In genomic region chr1:86499903-86500302, GRCm38 (mm10) we compare ENCODE assay signal across 7 mouse cellular contexts. TPM values are rescaled to one million over a fixed set of nuclear protein-coding genes. Genes with fewer than 3 reads are reported as not detected.
DNase-seq lines count a peak whose midpoint lies in the region; ATAC-seq lines count a peak whose summit lies in the region.

No protein-coding gene starts in this region.

- no peaks in the 10 kb centered on the region for H3K36me3 ChIP-seq in neural tube, embryonic 11.5 days (ENCODE audit: control insufficient read depth, insufficient read depth, low read length)
- H3K36me3 ChIP-seq in forebrain, embryonic 11.5 days (ENCODE audit: control insufficient read depth, insufficient read depth, low read length), result no peaks in the 10 kb centered on the region

- no peaks in the 10 kb centered on the region for H3K9me3 ChIP-seq in neural tube, embryonic 11.5 days (ENCODE audit: control insufficient read depth, low read length)
- no peaks in the 10 kb centered on the region for H3K9me3 ChIP-seq in forebrain, embryonic 11.5 days (ENCODE audit: control insufficient read depth, low read length)

- H3K4me1 ChIP-seq in neural tube, embryonic 11.5 days (ENCODE audit: control insufficient read depth, insufficient read depth, low read length), result peaks cover 24% of the 10 kb centered on the region
- H3K4me1 ChIP-seq in forebrain, embryonic 11.5 days (replicated peaks; ENCODE audit: control insufficient read depth, insufficient read depth, low read length), result peaks cover 20% of the 10 kb centered on the region

- no peak overlapping the region for H3K27ac ChIP-seq in neural tube, embryonic 11.5 days (ENCODE audit: low read depth, low read length)
- no peak overlapping the region for H3K27ac ChIP-seq in forebrain, embryonic 11.5 days (ENCODE audit: low read depth, low read length)

- WGBS in neural tube, embryonic 11.5 days, result 55% methylated on average over 3 of the region's 3 CpGs
- WGBS in forebrain, embryonic 11.5 days, result 49% methylated on average over 3 of the region's 3 CpGs

- H3K9ac ChIP-seq in neural tube, embryonic 11.5 days (ENCODE audit: low read length), result no peak overlapping the region
- H3K9ac ChIP-seq in forebrain, embryonic 11.5 days (ENCODE audit: low read length), result no peak overlapping the region

- no peaks in the 10 kb centered on the region for H3K27me3 ChIP-seq in neural tube, embryonic 11.5 days (ENCODE audit: control insufficient read depth, insufficient read depth, low read length)
- no peaks in the 10 kb centered on the region for H3K27me3 ChIP-seq in forebrain, embryonic 11.5 days (ENCODE audit: control insufficient read depth, insufficient read depth, low read length)

- ATAC-seq in neural tube, embryonic 11.5 days (ENCODE audit: insufficient read depth, low FRiP score, low TSS enrichment), result no peak
- ATAC-seq in forebrain, embryonic 11.5 days (replicated peaks; ENCODE audit: low FRiP score), result no peak

- H3K4me2 ChIP-seq in neural tube, embryonic 11.5 days (ENCODE audit: low read depth), result no peak overlapping the region
- H3K4me2 ChIP-seq in forebrain, embryonic 11.5 days (ENCODE audit: low read depth, low read length, severe bottlenecking), result no peak overlapping the region

- H3K4me3 ChIP-seq in neural tube, embryonic 11.5 days (ENCODE audit: low read depth, low read length), result no peak overlapping the region
- no peak overlapping the region for H3K4me3 ChIP-seq in forebrain, embryonic 11.5 days (ENCODE audit: low read depth, low read length)

- DNase-seq in neural tube, embryonic 11.5 days (ENCODE audit: low spot score), result peak; percentile 61
- no peak for DNase-seq in neural tube, embryonic 10.5 days (ENCODE audit: extremely low spot score, low spot score)
- peak; percentile 69 to 83 for DNase-seq in adrenal gland, postnatal 36 days
- DNase-seq in forebrain, embryonic 11.5 days (ENCODE audit: low spot score), result peak; percentile 70
- DNase-seq in kidney, adult 11 months, result peak; percentile 67
- peak; percentile 91 for DNase-seq in lung, postnatal 10 days
- peak; percentile 81 to 90 for DNase-seq in spleen, postnatal 4 days (ENCODE audit: low spot score in 2 of 2)

RNA-seq across cellular contexts. Expression of gene Ptma, which starts 26.6 kb away (rescaled TPM):
- 2,926 and 3,268 TPM in 2 replicates for polyA plus RNA-seq in neural tube, embryonic 11.5 days (2014; fragmentation: Nextera tagmentation; extraction: Ambion mirVana)
- total RNA-seq in adrenal gland, postnatal 36 days (2021), result 100 to 1,000 TPM; 546 to 552 TPM
- 3,230 and 3,412 TPM in 2 replicates for polyA plus RNA-seq in forebrain, embryonic 11.5 days (2014; fragmentation: Nextera tagmentation; extraction: Ambion mirVana)
